Mouse (Mus musculus) brain, embryonic 14.5 days (tissue): ENCODE measurements around the gene Atf6.

Experiments
- CTCF ChIP-seq: fragments of 200-500 bp; IDR thresholded peaks from 2 replicates; pipeline ENCODE4 v1.5.1; 2012; ENCODE audit warnings: inconsistent platforms, mild to moderate bottlenecking, moderate library complexity, borderline replicate concordance; ENCODE audit not compliant: insufficient read depth, insufficient read length; ENCODE audit errors: extremely low read depth
- POLR2A ChIP-seq: fragments of 200-500 bp; IDR thresholded peaks from 2 replicates; pipeline ENCODE4 v1.6.1; 2012; ENCODE audit warnings: mild to moderate bottlenecking, inconsistent platforms, borderline replicate concordance; ENCODE audit not compliant: poor library complexity, insufficient read depth, insufficient read length, severe bottlenecking; ENCODE audit errors: extremely low read depth

DNA sequence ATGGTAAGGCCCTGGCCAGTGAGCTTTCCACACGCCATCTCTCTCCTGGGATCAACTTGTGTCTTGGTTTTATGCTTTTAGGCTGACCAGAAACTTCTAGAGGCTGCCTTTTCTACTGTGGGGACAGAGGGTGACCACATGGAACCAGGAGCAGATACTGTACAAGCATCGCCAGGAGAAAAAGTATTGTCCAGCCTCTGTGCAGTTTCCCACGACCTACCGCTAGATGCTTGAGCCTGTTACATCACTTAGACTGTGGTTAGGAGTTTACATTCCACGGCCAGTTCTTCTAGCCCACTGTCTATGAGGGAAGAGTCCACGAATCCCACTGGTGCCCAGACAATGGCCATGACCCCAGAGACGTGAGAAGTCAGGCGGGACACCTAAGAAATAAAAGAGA, 166.0 kb downstream of the Atf6 start:
- TF ChIP-seq POLR2A, result no peak
- no peak for TF ChIP-seq CTCF
